In the genomic region with DNA sequence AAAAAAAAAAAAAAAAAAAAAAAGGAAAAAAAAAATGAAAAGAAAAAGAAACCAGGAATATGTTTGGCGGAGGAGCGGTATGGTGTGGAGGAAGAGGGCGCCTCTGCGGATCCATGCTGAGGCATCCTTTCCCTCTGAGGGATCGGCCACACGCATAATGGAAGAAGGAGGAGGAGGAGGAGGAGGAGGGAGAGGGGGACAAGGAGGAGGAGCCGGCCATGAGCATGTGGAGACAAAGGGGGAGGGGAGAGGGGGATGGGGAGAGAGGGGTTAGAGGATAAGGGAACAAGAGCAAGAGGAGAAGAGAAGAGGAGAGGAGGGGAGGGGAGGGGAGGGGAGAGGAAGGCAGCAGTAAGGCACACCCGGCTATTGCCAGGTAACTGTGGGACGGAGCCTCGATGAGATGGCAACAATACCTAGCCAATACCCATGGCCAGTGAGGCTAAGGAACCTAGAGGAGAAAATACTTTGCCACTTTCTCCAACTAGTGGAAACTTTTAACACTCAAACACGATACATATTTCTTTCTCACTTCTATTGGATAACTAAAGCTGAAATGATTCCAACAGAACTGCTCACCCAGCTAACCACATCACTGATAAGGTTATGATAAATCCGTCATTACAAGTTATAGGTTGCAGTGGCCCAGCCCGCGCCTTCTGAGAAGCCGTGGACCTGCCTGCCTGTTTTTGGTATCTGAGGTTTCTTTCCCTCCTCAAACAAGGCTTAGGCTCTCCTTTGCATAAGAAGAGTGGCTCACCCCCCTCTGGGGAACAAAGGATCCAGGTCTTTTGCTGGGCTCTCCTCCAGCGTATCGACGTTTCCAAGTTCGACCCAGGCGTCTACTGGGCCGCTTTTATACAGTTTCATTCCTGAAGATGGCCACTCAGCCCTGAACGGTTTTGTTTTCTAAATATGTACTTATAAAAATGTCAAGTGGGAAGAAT, we compare ENCODE assay signal across 10 mouse cellular contexts. TPM values are rescaled to one million over a fixed set of nuclear protein-coding genes. Genes with fewer than 3 reads are reported as not detected.
DNase-seq lines count a peak whose midpoint lies in the region; ATAC-seq lines count a peak whose summit lies in the region.
"Had no signal": no experiment of that assay in that cellular context is flagged by ENCODE, and none has a peak within 500 bp of the region (broad histone marks: within the 10 kb centered on the region; RNA-seq: fewer than 3 reads in every experiment).

No protein-coding gene starts in this region.

- no peaks in the 10 kb centered on the region for H3K9me3 ChIP-seq in liver, embryonic 11.5 days (ENCODE audit: control insufficient read depth, low read length)
- no peaks in the 10 kb centered on the region for H3K9me3 ChIP-seq in embryonic facial prominence, embryonic 10.5 days
- H3K9me3 ChIP-seq in hindbrain, embryonic 15.5 days, result no peaks in the 10 kb centered on the region
- H3K9me3 ChIP-seq in neural tube, embryonic 14.5 days (ENCODE audit: control insufficient read depth, low read length), result no peaks in the 10 kb centered on the region
- H3K9me3 ChIP-seq: limb, embryonic 15.5 days had no signal

- peak overlapping the region; percentile 18; the same call in 1 of the 2 replicates for H3K4me2 ChIP-seq in liver, embryonic 11.5 days
- peak overlapping the region; percentile 39 for H3K4me2 ChIP-seq in hindbrain, embryonic 15.5 days
- peak overlapping the region; percentile 0; the same call in 1 of the 2 replicates for H3K4me2 ChIP-seq in neural tube, embryonic 14.5 days (ENCODE audit: low read depth, low read length)
- H3K4me2 ChIP-seq: limb, embryonic 15.5 days had no signal

- DNase-seq in liver, embryonic 11.5 days (ENCODE audit: low spot score), result no peak
- DNase-seq in liver, result no peak
- DNase-seq in embryonic facial prominence, embryonic 10.5 days (ENCODE audit: low spot score), result peak; percentile 49
- no peak for DNase-seq in spleen, postnatal 10 days (ENCODE audit: low spot score in 2 of 2)
- DNase-seq in urinary bladder, postnatal 25 days (ENCODE audit: low spot score), result no peak
- DNase-seq: cerebellum, adult 9-11 months had no signal

- H3K4me1 ChIP-seq in liver, embryonic 11.5 days (replicated peaks; ENCODE audit: control insufficient read depth, insufficient read depth, low read length), result no peaks in the 10 kb centered on the region
- H3K4me1 ChIP-seq in embryonic facial prominence, embryonic 10.5 days, result peaks cover 22% of the 10 kb centered on the region
- peaks cover 16% of the 10 kb centered on the region for H3K4me1 ChIP-seq in hindbrain, embryonic 15.5 days (replicated peaks)
- H3K4me1 ChIP-seq in neural tube, embryonic 14.5 days (ENCODE audit: control insufficient read depth, insufficient read depth, low read length), result peaks cover 6% of the 10 kb centered on the region; the same call in 1 of the 2 replicates

- H3K27me3 ChIP-seq in liver, embryonic 11.5 days (replicated peaks; ENCODE audit: control insufficient read depth, insufficient read depth, low read length), result peaks cover 10% of the 10 kb centered on the region
- peaks cover 15% of the 10 kb centered on the region for H3K27me3 ChIP-seq in embryonic facial prominence, embryonic 10.5 days (replicated peaks; ENCODE audit: low read depth, poor library complexity, severe bottlenecking)
- H3K27me3 ChIP-seq in hindbrain, embryonic 15.5 days, result no peaks in the 10 kb centered on the region
- no peaks in the 10 kb centered on the region for H3K27me3 ChIP-seq in neural tube, embryonic 14.5 days (ENCODE audit: control insufficient read depth, insufficient read depth, low read length)
- H3K27me3 ChIP-seq: limb, embryonic 15.5 days had no signal

- no peaks in the 10 kb centered on the region for H3K36me3 ChIP-seq in liver, embryonic 11.5 days (ENCODE audit: control insufficient read depth, insufficient read depth, low read length)
- no peaks in the 10 kb centered on the region for H3K36me3 ChIP-seq in embryonic facial prominence, embryonic 10.5 days (replicated peaks)
- H3K36me3 ChIP-seq in hindbrain, embryonic 15.5 days, result no peaks in the 10 kb centered on the region
- no peaks in the 10 kb centered on the region for H3K36me3 ChIP-seq in neural tube, embryonic 14.5 days (ENCODE audit: control insufficient read depth, insufficient read depth, low read length)
- H3K36me3 ChIP-seq: limb, embryonic 15.5 days had no signal

- H3K27ac ChIP-seq in liver, embryonic 11.5 days (ENCODE audit: low read depth, low read length), result no peak overlapping the region
- H3K27ac ChIP-seq in embryonic facial prominence, embryonic 10.5 days (replicated peaks), result no peak overlapping the region
- no peak overlapping the region; the same call in 1 of the 2 replicates for H3K27ac ChIP-seq in hindbrain, embryonic 15.5 days (replicated peaks)
- H3K27ac ChIP-seq in neural tube, embryonic 14.5 days (ENCODE audit: low read depth, low read length), result no peak overlapping the region
- H3K27ac ChIP-seq: limb, embryonic 15.5 days had no signal

- no peak for ATAC-seq in liver, embryonic 11.5 days (replicated peaks; ENCODE audit: low FRiP score)
- no peak for ATAC-seq in hindbrain, embryonic 15.5 days (ENCODE audit: low FRiP score, low read depth)
- no peak for ATAC-seq in neural tube, embryonic 14.5 days (ENCODE audit: low read depth)
- ATAC-seq in granulocyte monocyte progenitor cell, adult 5-6 weeks (replicated peaks; ENCODE audit: poor library complexity, severe bottlenecking), result no peak

- 20% methylated on average over 21 of the region's 22 CpGs for WGBS in liver, embryonic 11.5 days
- WGBS in embryonic facial prominence, embryonic 10.5 days, result 21% methylated on average over 21 of the region's 22 CpGs
- 15% methylated on average over 21 of the region's 22 CpGs for WGBS in hindbrain, embryonic 15.5 days
- 16% methylated on average over 21 of the region's 22 CpGs for WGBS in neural tube, embryonic 14.5 days

- no peak overlapping the region for H3K9ac ChIP-seq in liver, embryonic 11.5 days (ENCODE audit: low read depth, low read length)
- peak overlapping the region; percentile 19; the same call in 1 of the 2 replicates for H3K9ac ChIP-seq in hindbrain, embryonic 15.5 days
- H3K9ac ChIP-seq in neural tube, embryonic 14.5 days (replicated peaks; ENCODE audit: low read depth, low read length), result no peak overlapping the region
- H3K9ac ChIP-seq: limb, embryonic 15.5 days had no signal

- H3K4me3 ChIP-seq in liver, embryonic 11.5 days (ENCODE audit: low read depth, low read length), result no peak overlapping the region
- no peak overlapping the region for H3K4me3 ChIP-seq in embryonic facial prominence, embryonic 10.5 days
- 0 out of 2 replicates have a peak overlapping the region, but pooled peaks have one; percentile 5 for H3K4me3 ChIP-seq in hindbrain, embryonic 15.5 days
- no peak overlapping the region for H3K4me3 ChIP-seq in neural tube, embryonic 14.5 days (ENCODE audit: low read depth, low read length)
- H3K4me3 ChIP-seq: limb, embryonic 15.5 days had no signal

RNA-seq across cellular contexts. Expression of a gene that starts 13.4 kb away (rescaled TPM):
- 34.7 and 38.4 TPM in 2 replicates for polyA plus RNA-seq in liver, embryonic 11.5 days (2014; fragmentation: Nextera tagmentation; extraction: Ambion mirVana)
- polyA plus RNA-seq in embryonic facial prominence, embryonic 10.5 days (2016; fragmentation: Nextera tagmentation; extraction: Ambion mirVana), result 34.6 and 36.1 TPM in 2 replicates
- 25.5 and 29.2 TPM in 2 replicates for polyA plus RNA-seq in hindbrain, embryonic 15.5 days (2015; fragmentation: Nextera tagmentation; extraction: Ambion mirVana)
- 23.9 and 27.0 TPM in 2 replicates for polyA plus RNA-seq in neural tube, embryonic 14.5 days (2014; fragmentation: Nextera tagmentation; extraction: Ambion mirVana)
- total RNA-seq in granulocyte monocyte progenitor cell, adult 5-6 weeks (2014; fragmentation: Nextera tagmentation), result 44.8 and 87.8 TPM in 2 replicates
- total RNA-seq in granulocyte monocyte progenitor cell, adult 5-6 weeks (2017), result 27.0 and 31.3 TPM in 2 replicates
